Mouse (Mus musculus) lung, embryonic 16.5 days (tissue): ENCODE results near the gene Snx9. TPM values are rescaled to one million over a fixed set of nuclear protein-coding genes. Genes with fewer than 3 reads are reported as not detected.
A peak's percentile ranks its signal among the peaks of the same experiment; 100 is the strongest.

Experiments
- ATAC-seq: fragments of 200-750 bp; cut with Nextera tagmentation; 2 replicates; pipeline ENCODE4 v1.8.0; 2017; ENCODE audit warnings: low read depth, mild to moderate bottlenecking, moderate library complexity
- H3K27ac ChIP-seq: fragments of 300-500 bp; sonication (generic); 2 replicates; pipeline ENCODE4 v1.5.1; 2014; ENCODE audit warnings: mild to moderate bottlenecking, control low read depth, low read length
- H3K27me3 ChIP-seq: fragments of 300-500 bp; sonication (generic); 2 replicates; pipeline ENCODE4 v1.6.1; 2014; ENCODE audit warnings: low read depth, low read length, mixed read lengths; ENCODE audit not compliant: control insufficient read depth, insufficient read depth
- H3K36me3 ChIP-seq: fragments of 300-500 bp; sonication (generic); 2 replicates; pipeline ENCODE4 v1.6.1; 2014; ENCODE audit warnings: low read length; ENCODE audit not compliant: control insufficient read depth, insufficient read depth
- H3K4me1 ChIP-seq: fragments of 300-500 bp; sonication (generic); replicated peaks from 2 replicates; pipeline ENCODE4 v1.6.1; 2014; ENCODE audit warnings: low read length, mixed read lengths; ENCODE audit not compliant: control insufficient read depth, insufficient read depth
- H3K4me2 ChIP-seq: fragments of 300-500 bp; sonication (generic); 2 replicates; pipeline ENCODE4 v1.6.1; 2014; ENCODE audit warnings: low read depth, low read length, control low read depth
- H3K4me3 ChIP-seq: fragments of 300-500 bp; sonication (generic); 2 replicates; pipeline ENCODE4 v1.5.1; 2014; ENCODE audit warnings: mild to moderate bottlenecking, low read length, control low read depth
- H3K9ac ChIP-seq: fragments of 300-500 bp; sonication (generic); 2 replicates; pipeline ENCODE4 v1.6.1; 2014; ENCODE audit warnings: low read length, control low read depth
- H3K9me3 ChIP-seq: fragments of 300-500 bp; sonication (generic); 2 replicates; pipeline ENCODE4 v1.6.1; 2016; ENCODE audit warnings: low read length; ENCODE audit not compliant: control insufficient read depth
- WGBS: fragments of 180-500 bp; shearing (Covaris S2); extraction: QIAGEN DNeasy Blood & Tissue Kit; methylation state at CpG from one replicate; pipeline ENCODE4 v1.1.7; 2014; 5-methylcytosine and 5-hydroxymethylcytosine counted together
- polyA plus RNA-seq: library from polyadenylated mRNA; unstranded; fragments of >200 nt; fragmentation: Nextera tagmentation; extraction: Ambion mirVana; gene quantifications from 2 replicates; pipeline ENCODE4 v1.2.1, GENCODE M21; 2015

Gene Snx9
- polyA plus RNA-seq = 23.8 and 25.1 TPM in 2 replicates

GRCm38 (mm10) chr17:5841128-5841942 lies at the start of gene Snx9:
TSS of gene Snx9 (plus strand) at chr17:5841329.
- Histone ChIP-seq H3K4me1 (peaks cover 14% of the 10 kb centered on the region), H3K27ac (peak within 1 kb of the TSS; percentile 99), H3K4me2 (peak within 1 kb of the TSS; percentile 79), H3K9ac (peak within 1 kb of the TSS; percentile 87), H3K36me3 (no peaks in the 10 kb centered on the region), H3K27me3 (no peaks in the 10 kb centered on the region), H3K4me3 (peak within 1 kb of the TSS; percentile 85), H3K9me3 (no peaks in the 10 kb centered on the region)
- ATAC-seq = peak; percentile 93
- under 1% methylated on average over 80 of the region's 131 CpGs for WGBS

- Histone ChIP-seq H3K4me2 (no peak overlapping the region), H3K9me3 (no peaks in the 10 kb centered on the region), H3K4me1 (0 out of 2 replicates have a peak, but pooled peaks cover 4% of the 10 kb centered on the region), H3K27me3 (no peaks in the 10 kb centered on the region), H3K27ac (no peak overlapping the region), H3K36me3 (no peaks in the 10 kb centered on the region), H3K4me3 (no peak overlapping the region), H3K9ac (no peak overlapping the region)
- no peak for ATAC-seq
- WGBS = 86% methylated on average over 12 of the region's 12 CpGs
Measured at GRCm38 (mm10) chr17:5792164-5792791, 48.9 kb upstream of the Snx9 start.

GRCm38 (mm10) chr17:5793593-5793992 lies 47.5 kb upstream of the Snx9 start:
- Histone ChIP-seq H3K4me1 (peaks cover 7% of the 10 kb centered on the region; the same call in 1 of the 2 replicates), H3K4me2 (no peak overlapping the region), H3K9ac (no peak overlapping the region), H3K9me3 (no peaks in the 10 kb centered on the region), H3K27me3 (no peaks in the 10 kb centered on the region), H3K36me3 (no peaks in the 10 kb centered on the region), H3K4me3 (no peak overlapping the region), H3K27ac (no peak overlapping the region)
- 72% methylated on average over 4 of the region's 4 CpGs for WGBS
- ATAC-seq = no peak

DNA sequence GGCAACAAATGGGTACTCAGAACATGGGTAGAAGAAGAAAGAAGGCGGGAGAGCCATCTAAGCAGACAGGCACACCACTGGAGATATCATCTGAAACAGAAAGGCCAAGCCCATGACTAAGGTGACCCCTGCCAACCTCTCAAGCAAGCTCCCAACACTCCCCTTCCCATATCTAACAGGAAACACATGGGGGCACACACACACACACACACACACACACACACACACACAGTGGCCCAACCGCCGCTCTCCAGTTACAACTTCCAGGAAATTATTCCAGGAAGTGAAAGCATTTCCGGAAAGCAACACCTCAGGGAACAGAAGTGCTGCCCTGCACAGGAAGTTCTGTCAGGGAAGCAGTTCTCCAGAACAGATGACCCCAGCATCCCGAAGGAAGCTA lies 46.9 kb upstream of the Snx9 start:
- no peak overlapping the region for H3K4me2 ChIP-seq
- no peaks in the 10 kb centered on the region for H3K27me3 ChIP-seq
- no peak overlapping the region for H3K9ac ChIP-seq
- no peak overlapping the region for H3K27ac ChIP-seq
- H3K4me3 ChIP-seq = no peak overlapping the region
- no peak for ATAC-seq
- 55% methylated on average over 5 of the region's 5 CpGs for WGBS
- H3K36me3 ChIP-seq = no peaks in the 10 kb centered on the region
- H3K9me3 ChIP-seq = no peaks in the 10 kb centered on the region
- H3K4me1 ChIP-seq = peaks cover 7% of the 10 kb centered on the region; the same call in 1 of the 2 replicates

DNA sequence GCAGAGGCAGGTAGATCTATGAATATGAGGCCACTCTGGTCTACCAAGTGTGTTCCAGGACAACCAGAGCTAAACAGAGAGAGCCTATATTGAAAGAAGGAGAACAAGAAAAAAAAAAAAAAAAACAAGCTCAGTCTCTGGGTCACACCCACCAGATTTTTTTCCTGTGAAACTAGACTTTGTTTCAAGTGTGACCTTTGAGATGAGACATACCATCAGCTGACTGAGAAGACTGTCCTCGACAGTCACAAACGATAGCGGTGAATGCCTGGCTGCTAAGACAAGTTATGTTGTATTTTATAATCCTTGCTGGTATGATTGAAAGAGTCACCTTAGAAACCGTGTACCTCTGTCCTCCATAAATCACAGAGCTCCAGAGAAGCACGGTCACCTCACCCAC lies 45.8 kb upstream of the Snx9 start:
- WGBS = 70% methylated on average over 5 of the region's 5 CpGs
- Histone ChIP-seq H3K4me1 (peaks cover 7% of the 10 kb centered on the region; the same call in 1 of the 2 replicates), H3K4me2 (no peak overlapping the region), H3K9ac (no peak overlapping the region), H3K9me3 (no peaks in the 10 kb centered on the region), H3K27ac (no peak overlapping the region), H3K27me3 (no peaks in the 10 kb centered on the region), H3K36me3 (no peaks in the 10 kb centered on the region), H3K4me3 (no peak overlapping the region)
- no peak for ATAC-seq

DNA sequence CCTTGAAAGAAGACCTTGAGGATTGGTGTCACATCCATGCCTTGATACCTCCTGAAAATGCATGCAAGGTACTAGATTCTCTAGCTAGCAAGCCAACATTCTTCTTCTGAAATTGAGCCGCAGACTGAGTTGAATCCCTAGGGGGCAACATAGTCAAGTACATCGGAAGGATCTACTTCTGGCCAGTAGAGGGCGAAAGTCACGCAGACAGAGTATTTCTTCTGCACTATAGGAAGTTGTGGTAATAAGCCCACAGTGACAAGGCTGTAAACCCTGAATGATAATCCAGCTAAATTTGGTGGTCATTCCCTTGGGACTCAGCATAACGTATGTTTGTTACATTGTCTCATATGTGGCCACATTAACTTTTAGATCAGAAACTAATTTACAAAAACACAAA lies 45.3 kb upstream of the Snx9 start:
- no peak overlapping the region for H3K9ac ChIP-seq
- H3K4me1 ChIP-seq = peaks cover 7% of the 10 kb centered on the region; the same call in 1 of the 2 replicates
- no peak overlapping the region for H3K4me2 ChIP-seq
- H3K36me3 ChIP-seq = no peaks in the 10 kb centered on the region
- no peaks in the 10 kb centered on the region for H3K9me3 ChIP-seq
- no peaks in the 10 kb centered on the region for H3K27me3 ChIP-seq
- H3K27ac ChIP-seq = no peak overlapping the region
- WGBS = 1% methylated on average over 5 of the region's 5 CpGs
- no peak overlapping the region for H3K4me3 ChIP-seq
- peak; percentile 76 for ATAC-seq

GRCm38 (mm10) chr17:5797124-5797760 lies 43.9 kb upstream of the Snx9 start:
- Histone ChIP-seq H3K4me1 (peaks cover 19% of the 10 kb centered on the region), H3K9ac (no peak overlapping the region), H3K36me3 (no peaks in the 10 kb centered on the region), H3K27me3 (no peaks in the 10 kb centered on the region), H3K4me2 (no peak overlapping the region), H3K27ac (no peak overlapping the region), H3K9me3 (no peaks in the 10 kb centered on the region), H3K4me3 (no peak overlapping the region)
- ATAC-seq = peak; percentile 71
- WGBS = 39% methylated on average over 5 of the region's 5 CpGs

DNA sequence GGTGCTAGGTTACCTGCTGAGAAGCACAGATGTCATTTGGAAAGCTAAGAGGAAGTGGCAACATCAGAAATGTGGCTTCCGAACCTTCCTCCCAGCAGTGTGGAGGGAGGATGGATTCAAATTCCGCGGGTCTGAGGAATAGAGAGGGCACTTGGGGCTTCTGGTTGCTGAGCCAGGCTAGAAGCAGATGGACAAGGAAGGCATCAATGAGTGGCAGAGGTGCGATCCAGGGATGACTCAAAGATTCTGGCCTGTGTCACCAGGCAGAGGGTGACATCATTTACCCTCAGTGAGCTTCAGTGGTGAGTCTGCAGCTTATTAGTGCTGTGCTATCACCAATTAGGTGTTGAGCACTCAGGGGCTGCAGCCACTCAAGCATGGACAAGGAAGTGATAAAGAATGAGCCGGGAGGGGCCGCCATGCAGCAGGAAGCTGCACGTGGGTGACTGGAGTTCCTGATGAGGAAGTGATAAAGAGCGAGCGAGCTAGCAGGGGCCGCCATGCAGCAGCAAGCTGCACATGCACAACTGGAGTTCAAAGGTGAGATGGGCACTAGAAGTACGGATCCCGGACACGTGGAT lies 42.8 kb upstream of the Snx9 start:
- H3K27me3 ChIP-seq = no peaks in the 10 kb centered on the region
- no peak for ATAC-seq
- H3K4me1 ChIP-seq = peaks cover 19% of the 10 kb centered on the region
- H3K36me3 ChIP-seq = no peaks in the 10 kb centered on the region
- 40% methylated on average over 13 of the region's 13 CpGs for WGBS
- H3K4me2 ChIP-seq = no peak overlapping the region
- no peaks in the 10 kb centered on the region for H3K9me3 ChIP-seq
- no peak overlapping the region for H3K27ac ChIP-seq
- H3K9ac ChIP-seq = no peak overlapping the region
- H3K4me3 ChIP-seq = no peak overlapping the region

GRCm38 (mm10) chr17:5798900-5799299 lies 42.2 kb upstream of the Snx9 start:
- no peaks in the 10 kb centered on the region for H3K36me3 ChIP-seq
- no peak for ATAC-seq
- WGBS = 62% methylated on average over 5 of the region's 5 CpGs
- no peaks in the 10 kb centered on the region for H3K27me3 ChIP-seq
- no peak overlapping the region for H3K9ac ChIP-seq
- no peak overlapping the region for H3K4me2 ChIP-seq
- H3K4me1 ChIP-seq = peaks cover 19% of the 10 kb centered on the region
- no peaks in the 10 kb centered on the region for H3K9me3 ChIP-seq
- H3K27ac ChIP-seq = no peak overlapping the region
- no peak overlapping the region for H3K4me3 ChIP-seq
